Mouse (Mus musculus): ENCODE measurements around the gene Rnf150. TPM values are rescaled to one million over a fixed set of nuclear protein-coding genes. Genes with fewer than 3 reads are reported as not detected.

Gene Rnf150
- polyA plus RNA-seq, 1 experiment from 2014 or later: 0.44 TPM

DNA sequence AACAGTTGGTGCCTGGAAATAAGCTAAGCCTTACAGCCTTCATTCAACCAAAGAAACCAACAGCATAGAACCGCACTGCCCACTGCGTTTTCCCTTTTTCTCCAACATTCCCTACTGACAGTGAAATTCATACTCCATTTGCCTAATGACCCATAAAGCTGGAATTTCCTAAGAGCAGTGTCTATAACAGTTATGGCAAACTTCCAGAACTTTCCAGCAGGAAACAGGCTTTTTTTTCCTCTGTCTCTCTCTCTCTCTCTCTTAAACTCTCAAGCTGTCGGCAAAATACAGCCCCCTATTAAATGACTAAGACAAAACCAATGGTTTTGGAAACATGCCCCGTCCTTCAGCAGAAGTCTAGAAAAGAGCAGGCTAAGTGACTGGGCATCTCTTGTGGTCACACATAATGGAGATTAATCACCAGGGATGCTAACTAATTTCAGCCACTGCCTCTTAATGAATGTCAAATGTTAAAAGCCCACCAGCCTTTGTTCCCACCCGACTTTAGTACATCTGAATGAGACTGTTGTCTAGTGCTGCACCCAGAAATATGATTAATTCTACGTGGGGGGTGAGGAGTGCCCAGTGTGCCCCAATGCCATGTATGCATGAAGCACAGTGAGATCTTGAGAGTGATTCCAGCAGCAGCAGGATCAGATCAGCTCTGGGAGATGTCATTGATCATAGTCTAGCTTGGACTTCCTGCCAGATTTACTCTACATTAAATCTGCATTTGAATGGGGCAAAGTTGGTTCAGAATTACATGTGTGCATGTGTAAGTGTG is 80.3 kb downstream of the Rnf150 start:
- no peak overlapping the region for H3K9ac ChIP-seq (ENCODE audit: low read depth, low read length)
- 62% methylated on average over 6 of the region's 6 CpGs for WGBS
- H3K9me3 ChIP-seq (ENCODE audit: control insufficient read depth, low read length): no peaks in the 10 kb centered on the region
- H3K4me3 ChIP-seq (ENCODE audit: low read depth, low read length): no peak overlapping the region
- H3K4me1 ChIP-seq (replicated peaks; ENCODE audit: control insufficient read depth, insufficient read depth, low read length): no peaks in the 10 kb centered on the region; the same call in 1 of the 2 replicates
- no peak overlapping the region for H3K4me2 ChIP-seq
- ATAC-seq (replicated peaks; ENCODE audit: low FRiP score) (no peak), DNase-seq (ENCODE audit: low spot score) (no peak)
- H3K36me3 ChIP-seq (ENCODE audit: control insufficient read depth, insufficient read depth, low read length): no peaks in the 10 kb centered on the region
- H3K27ac ChIP-seq (ENCODE audit: low read depth, low read length): no peak overlapping the region
- H3K27me3 ChIP-seq (replicated peaks; ENCODE audit: control insufficient read depth, insufficient read depth, low read length): no peaks in the 10 kb centered on the region

DNA sequence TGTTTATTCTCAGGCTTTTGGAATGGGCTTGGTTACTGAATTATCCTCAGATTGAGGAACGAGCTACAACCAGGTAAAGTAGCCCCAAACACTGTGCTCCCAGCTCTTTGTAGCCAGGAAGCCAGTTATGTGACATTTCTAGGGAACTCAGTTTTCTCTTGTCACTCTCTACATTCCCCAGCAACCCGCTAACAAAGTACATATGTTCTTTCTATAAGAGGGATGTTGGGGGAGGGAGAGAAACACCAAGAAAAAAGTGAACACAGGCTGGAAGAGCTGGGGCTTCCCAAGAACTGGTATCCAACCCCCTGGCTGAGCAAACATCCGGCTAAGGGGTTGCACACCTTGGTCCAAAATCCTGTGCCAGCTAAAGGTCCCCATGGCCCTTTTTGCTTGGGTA is 82.7 kb downstream of the Rnf150 start:
- Histone ChIP-seq H3K9ac (ENCODE audit: low read depth, low read length) (no peak overlapping the region), H3K4me2 (no peak overlapping the region), H3K27me3 (replicated peaks; ENCODE audit: control insufficient read depth, insufficient read depth, low read length) (no peaks in the 10 kb centered on the region), H3K4me1 (replicated peaks; ENCODE audit: control insufficient read depth, insufficient read depth, low read length) (no peaks in the 10 kb centered on the region), H3K36me3 (ENCODE audit: control insufficient read depth, insufficient read depth, low read length) (no peaks in the 10 kb centered on the region), H3K4me3 (ENCODE audit: low read depth, low read length) (no peak overlapping the region), H3K27ac (ENCODE audit: low read depth, low read length) (no peak overlapping the region), H3K9me3 (ENCODE audit: control insufficient read depth, low read length) (no peaks in the 10 kb centered on the region)
- ATAC-seq (replicated peaks; ENCODE audit: low FRiP score): no peak
- WGBS: 73% methylated on average over 3 of the region's 3 CpGs
- DNase-seq (ENCODE audit: low spot score): no peak

DNA sequence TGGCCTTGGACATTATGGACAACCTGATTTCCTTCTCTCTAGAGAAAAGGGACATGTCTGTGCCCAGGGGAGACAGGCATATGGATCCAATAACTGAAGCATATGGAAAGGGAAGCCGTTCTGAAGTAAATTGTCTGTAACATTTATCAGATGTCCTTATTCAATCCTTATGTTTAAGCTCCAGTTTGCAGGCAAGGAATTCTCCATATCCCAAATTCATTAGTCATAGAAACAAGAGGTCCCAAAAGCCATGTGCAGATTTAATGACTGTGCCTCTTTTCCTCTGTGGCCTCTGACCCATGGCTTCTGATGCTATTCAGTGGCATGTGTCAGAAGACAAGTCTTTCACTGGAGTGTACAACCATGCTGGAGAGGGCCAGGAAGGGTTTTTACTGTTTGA is 83.5 kb downstream of the Rnf150 start:
- DNase-seq (ENCODE audit: low spot score) (no peak), ATAC-seq (replicated peaks; ENCODE audit: low FRiP score) (no peak)
- H3K36me3 ChIP-seq (ENCODE audit: control insufficient read depth, insufficient read depth, low read length): no peaks in the 10 kb centered on the region
- WGBS: 63% methylated on average over 1 of the region's 1 CpGs
- no peaks in the 10 kb centered on the region for H3K27me3 ChIP-seq (replicated peaks; ENCODE audit: control insufficient read depth, insufficient read depth, low read length)
- H3K9ac ChIP-seq (ENCODE audit: low read depth, low read length): no peak overlapping the region
- H3K27ac ChIP-seq (ENCODE audit: low read depth, low read length): no peak overlapping the region
- H3K4me3 ChIP-seq (ENCODE audit: low read depth, low read length): no peak overlapping the region
- no peaks in the 10 kb centered on the region for H3K9me3 ChIP-seq (ENCODE audit: control insufficient read depth, low read length)
- no peaks in the 10 kb centered on the region for H3K4me1 ChIP-seq (replicated peaks; ENCODE audit: control insufficient read depth, insufficient read depth, low read length)
- no peak overlapping the region for H3K4me2 ChIP-seq

DNA sequence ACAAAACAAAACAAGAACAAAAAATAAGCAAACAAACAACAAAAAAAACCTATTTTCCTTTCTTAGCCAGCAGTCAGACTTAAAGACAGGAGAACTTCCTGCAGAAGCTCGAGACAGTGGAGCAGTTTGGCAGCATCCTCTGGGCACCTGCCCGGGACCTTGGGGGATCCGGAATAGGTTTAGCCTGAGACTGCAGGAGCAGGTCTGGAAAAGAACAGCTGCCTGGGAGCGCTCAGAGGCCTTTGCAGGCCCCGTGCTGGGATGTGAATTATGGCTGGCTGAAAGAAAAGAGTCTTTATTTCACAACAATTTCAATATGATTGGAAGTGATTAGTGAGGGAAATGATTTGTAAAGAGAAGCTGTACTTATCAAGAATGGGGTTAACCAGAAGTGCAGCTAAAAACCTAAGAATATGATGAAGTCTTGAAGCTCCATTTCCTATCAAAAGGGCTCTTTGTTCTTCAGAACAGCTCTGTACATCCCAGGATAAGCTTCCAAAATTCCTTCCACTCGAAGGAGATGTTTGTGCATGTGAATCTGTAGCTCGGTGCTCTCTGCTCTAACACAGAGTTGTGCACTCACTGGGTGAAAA is 92.1 kb downstream of the Rnf150 start:
- ATAC-seq (replicated peaks; ENCODE audit: low FRiP score) (no peak), DNase-seq (ENCODE audit: low spot score) (no peak)
- H3K36me3 ChIP-seq (ENCODE audit: control insufficient read depth, insufficient read depth, low read length): no peaks in the 10 kb centered on the region
- WGBS: 69% methylated on average over 7 of the region's 7 CpGs
- no peak overlapping the region for H3K9ac ChIP-seq (ENCODE audit: low read depth, low read length)
- H3K4me1 ChIP-seq (replicated peaks; ENCODE audit: control insufficient read depth, insufficient read depth, low read length): no peaks in the 10 kb centered on the region
- H3K27ac ChIP-seq (ENCODE audit: low read depth, low read length): no peak overlapping the region
- no peaks in the 10 kb centered on the region for H3K9me3 ChIP-seq (ENCODE audit: control insufficient read depth, low read length)
- H3K27me3 ChIP-seq (replicated peaks; ENCODE audit: control insufficient read depth, insufficient read depth, low read length): no peaks in the 10 kb centered on the region
- no peak overlapping the region for H3K4me2 ChIP-seq
- no peak overlapping the region for H3K4me3 ChIP-seq (ENCODE audit: low read depth, low read length)

DNA sequence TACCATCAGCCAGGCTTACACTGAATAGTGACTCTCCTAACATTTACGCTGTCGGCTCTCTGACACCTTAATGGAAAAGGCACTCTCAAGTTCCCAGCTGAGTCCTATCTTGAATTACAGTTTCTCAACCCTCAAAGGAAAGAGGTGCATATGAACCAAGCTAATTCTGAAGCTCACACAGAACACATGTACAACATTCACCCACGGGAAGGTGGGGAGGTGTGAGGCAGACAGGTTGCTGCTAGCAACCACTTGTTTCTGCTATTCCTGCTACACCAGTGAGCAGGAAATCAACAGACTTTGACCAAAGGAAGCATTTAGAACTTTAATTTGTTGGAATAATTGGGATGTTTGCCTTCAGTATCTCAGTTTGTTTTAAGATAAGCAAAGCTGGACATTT is 96.3 kb downstream of the Rnf150 start:
- no peak for DNase-seq (ENCODE audit: low spot score)
- 68% methylated on average over 3 of the region's 3 CpGs for WGBS
- H3K9me3 ChIP-seq (ENCODE audit: control insufficient read depth, low read length): no peaks in the 10 kb centered on the region
- no peak overlapping the region for H3K9ac ChIP-seq (ENCODE audit: low read depth, low read length)
- H3K36me3 ChIP-seq (ENCODE audit: control insufficient read depth, insufficient read depth, low read length): no peaks in the 10 kb centered on the region
- no peak overlapping the region for H3K27ac ChIP-seq (ENCODE audit: low read depth, low read length)
- ATAC-seq (replicated peaks; ENCODE audit: low FRiP score): no peak
- no peak overlapping the region for H3K4me3 ChIP-seq (ENCODE audit: low read depth, low read length)
- no peaks in the 10 kb centered on the region for H3K4me1 ChIP-seq (replicated peaks; ENCODE audit: control insufficient read depth, insufficient read depth, low read length)
- H3K4me2 ChIP-seq: no peak overlapping the region
- no peaks in the 10 kb centered on the region for H3K27me3 ChIP-seq (replicated peaks; ENCODE audit: control insufficient read depth, insufficient read depth, low read length)

DNA sequence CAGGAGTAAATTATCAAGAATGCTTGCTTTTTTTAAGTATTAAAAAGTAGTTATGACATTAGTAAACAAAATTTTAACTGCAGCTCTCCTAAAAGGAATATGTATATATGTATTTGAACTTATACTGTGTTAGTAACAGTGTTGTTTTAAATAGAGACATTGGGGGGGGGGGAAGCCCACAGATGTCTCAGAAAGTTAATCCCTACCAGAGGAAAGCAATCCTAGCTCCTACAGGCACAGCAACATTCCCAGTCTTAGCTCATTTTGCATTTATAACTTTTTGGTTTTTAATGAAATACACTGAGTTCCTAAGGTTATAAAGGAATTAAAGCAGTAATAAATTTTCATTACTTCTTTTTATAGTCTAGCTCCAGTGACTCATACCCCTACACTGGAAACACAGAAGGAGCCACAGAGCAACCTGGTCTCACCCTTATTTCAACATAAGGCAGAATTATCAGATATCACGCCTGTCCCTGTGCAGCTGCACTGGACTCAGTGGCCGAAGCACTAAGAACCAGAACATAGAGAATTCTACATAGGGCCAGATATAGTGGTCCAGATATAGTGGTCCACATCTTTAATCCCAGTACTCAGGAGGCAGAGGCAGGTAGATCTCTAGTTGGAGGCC is 96.9 kb downstream of the Rnf150 start:
- Histone ChIP-seq H3K27me3 (replicated peaks; ENCODE audit: control insufficient read depth, insufficient read depth, low read length) (no peaks in the 10 kb centered on the region), H3K9ac (ENCODE audit: low read depth, low read length) (no peak overlapping the region), H3K9me3 (ENCODE audit: control insufficient read depth, low read length) (no peaks in the 10 kb centered on the region), H3K4me1 (replicated peaks; ENCODE audit: control insufficient read depth, insufficient read depth, low read length) (no peaks in the 10 kb centered on the region), H3K4me2 (no peak overlapping the region), H3K36me3 (ENCODE audit: control insufficient read depth, insufficient read depth, low read length) (no peaks in the 10 kb centered on the region), H3K27ac (ENCODE audit: low read depth, low read length) (no peak overlapping the region), H3K4me3 (ENCODE audit: low read depth, low read length) (no peak overlapping the region)
- ATAC-seq (replicated peaks; ENCODE audit: low FRiP score) (no peak), DNase-seq (ENCODE audit: low spot score) (no peak)
- WGBS: 81% methylated on average over 2 of the region's 2 CpGs

DNA sequence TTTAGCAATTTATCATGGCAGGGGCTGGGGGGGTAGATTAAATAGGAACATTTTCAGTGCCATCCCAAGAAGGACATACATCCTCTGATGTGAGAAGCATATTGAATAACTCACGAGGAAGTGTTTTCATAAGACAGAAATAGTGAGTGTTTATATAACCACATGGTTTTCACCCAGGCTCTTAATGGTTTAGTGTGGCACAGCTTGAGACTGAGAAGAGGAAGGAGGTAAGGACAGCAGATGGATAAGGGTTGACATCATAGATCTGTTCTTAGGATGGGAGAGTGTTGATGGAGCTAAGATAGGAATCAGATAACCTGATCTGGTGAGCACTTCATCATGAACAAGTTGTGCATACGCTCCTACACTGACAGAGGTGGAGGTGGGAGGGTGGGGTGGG is 101.4 kb downstream of the Rnf150 start:
- DNase-seq (ENCODE audit: low spot score) (no peak), ATAC-seq (replicated peaks; ENCODE audit: low FRiP score) (no peak)
- H3K27me3 ChIP-seq (replicated peaks; ENCODE audit: control insufficient read depth, insufficient read depth, low read length): no peaks in the 10 kb centered on the region
- H3K9ac ChIP-seq (ENCODE audit: low read depth, low read length): no peak overlapping the region
- no peaks in the 10 kb centered on the region for H3K9me3 ChIP-seq (ENCODE audit: control insufficient read depth, low read length)
- H3K27ac ChIP-seq (ENCODE audit: low read depth, low read length): no peak overlapping the region
- no peak overlapping the region for H3K4me2 ChIP-seq
- no peak overlapping the region for H3K4me3 ChIP-seq (ENCODE audit: low read depth, low read length)
- no peaks in the 10 kb centered on the region for H3K36me3 ChIP-seq (ENCODE audit: control insufficient read depth, insufficient read depth, low read length)
- H3K4me1 ChIP-seq (replicated peaks; ENCODE audit: control insufficient read depth, insufficient read depth, low read length): no peaks in the 10 kb centered on the region; the same call in 1 of the 2 replicates
- 65% methylated on average over 2 of the region's 2 CpGs for WGBS

DNA sequence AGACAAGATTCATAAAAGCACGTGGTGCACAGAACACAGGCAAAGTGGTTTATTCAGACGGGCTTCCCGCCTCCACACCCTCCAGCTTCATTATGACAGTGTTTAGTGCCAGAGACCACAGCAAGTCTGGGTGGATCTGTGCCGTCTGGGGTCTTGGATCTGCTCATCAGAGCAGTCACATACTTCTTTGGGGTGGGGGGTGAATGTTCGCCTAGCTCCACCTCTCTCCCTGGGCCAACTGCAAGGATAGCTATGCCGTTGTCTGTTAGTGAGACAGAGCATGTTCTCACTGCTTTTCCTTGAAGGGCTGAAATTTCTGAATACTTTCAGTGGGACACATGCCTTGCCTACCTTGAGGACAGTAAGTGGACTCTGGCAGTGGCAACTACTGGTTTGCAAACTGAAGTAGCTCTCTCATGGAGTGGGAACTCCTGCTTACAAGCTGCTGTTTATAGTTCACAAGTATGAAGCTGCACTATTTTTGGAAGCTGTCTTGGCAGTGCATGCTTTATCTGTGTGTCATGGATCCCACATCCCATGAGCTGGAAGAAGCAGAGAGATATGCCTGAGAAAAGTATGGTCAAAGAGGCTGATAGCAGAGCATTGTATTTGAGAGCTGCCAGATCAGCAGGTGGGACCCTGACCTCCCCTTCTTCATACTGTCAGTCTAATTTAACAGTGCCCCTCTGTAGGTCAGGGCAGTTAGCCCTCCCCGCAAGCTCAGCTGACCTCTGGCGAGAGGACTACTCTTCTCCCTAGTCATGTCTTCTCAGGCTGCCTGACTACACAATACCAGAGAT is 104.9 kb downstream of the Rnf150 start:
- Histone ChIP-seq H3K4me1 (replicated peaks; ENCODE audit: control insufficient read depth, insufficient read depth, low read length) (no peaks in the 10 kb centered on the region; the same call in 1 of the 2 replicates), H3K9ac (ENCODE audit: low read depth, low read length) (no peak overlapping the region), H3K4me2 (no peak overlapping the region), H3K27me3 (replicated peaks; ENCODE audit: control insufficient read depth, insufficient read depth, low read length) (no peaks in the 10 kb centered on the region), H3K9me3 (ENCODE audit: control insufficient read depth, low read length) (no peaks in the 10 kb centered on the region), H3K4me3 (ENCODE audit: low read depth, low read length) (no peak overlapping the region), H3K36me3 (ENCODE audit: control insufficient read depth, insufficient read depth, low read length) (no peaks in the 10 kb centered on the region), H3K27ac (ENCODE audit: low read depth, low read length) (no peak overlapping the region)
- WGBS: 74% methylated on average over 8 of the region's 8 CpGs
- ATAC-seq (replicated peaks; ENCODE audit: low FRiP score) (no peak), DNase-seq (ENCODE audit: low spot score) (no peak)

Data from liver, embryonic 11.5 days (tissue).